Mouse (Mus musculus): ENCODE data around the gene Sowahc.

Gene Sowahc

GRCm38 (mm10) chr10:59253541-59254079 lies 31.9 kb downstream of the Sowahc start:
- no peak for DNase-seq (ENCODE audit: low read depth, low spot score)

GRCm38 (mm10) chr10:59256533-59256932 lies 34.8 kb downstream of the Sowahc start:
- no peak for DNase-seq (ENCODE audit: low read depth, low spot score)

GRCm38 (mm10) chr10:59259572-59259971 lies 37.8 kb downstream of the Sowahc start:
- DNase-seq (ENCODE audit: low read depth, low spot score) = no peak

GRCm38 (mm10) chr10:59261603-59262002 lies 39.9 kb downstream of the Sowahc start:
- no peak for DNase-seq (ENCODE audit: low read depth, low spot score)

GRCm38 (mm10) chr10:59262021-59262420 lies 40.3 kb downstream of the Sowahc start:
- no peak for DNase-seq (ENCODE audit: low read depth, low spot score)

- no peak for DNase-seq (ENCODE audit: low read depth, low spot score)
Observed at GRCm38 (mm10) chr10:59262979-59263378, 41.2 kb downstream of the Sowahc start.

- no peak for DNase-seq (ENCODE audit: low read depth, low spot score)
Observed at GRCm38 (mm10) chr10:59265067-59265466, 43.3 kb downstream of the Sowahc start.

GRCm38 (mm10) chr10:59265674-59266073 lies 43.9 kb downstream of the Sowahc start:
- no peak for DNase-seq (ENCODE audit: low read depth, low spot score)

- no peak for DNase-seq (ENCODE audit: low read depth, low spot score)
Observed at GRCm38 (mm10) chr10:59266097-59266496, 44.3 kb downstream of the Sowahc start.

- no peak for DNase-seq (ENCODE audit: low read depth, low spot score)
Observed at GRCm38 (mm10) chr10:59267275-59267674, 45.5 kb downstream of the Sowahc start.

GRCm38 (mm10) chr10:59268109-59268508 lies 46.4 kb downstream of the Sowahc start:
- no peak for DNase-seq (ENCODE audit: low read depth, low spot score)

GRCm38 (mm10) chr10:59268754-59269153 lies 47.0 kb downstream of the Sowahc start:
- DNase-seq (ENCODE audit: low read depth, low spot score) = no peak

- no peak for DNase-seq (ENCODE audit: low read depth, low spot score)
Observed at GRCm38 (mm10) chr10:59275745-59276144, 54.0 kb downstream of the Sowahc start.
